Mouse (Mus musculus): ENCODE results near the gene Gm10334.
"Not testable (repeated sequence)": the region's sequence is repeated elsewhere in the genome, so short reads cannot be mapped to it uniquely, and the experiment has no call there.

The Gm10334 gene

DNA sequence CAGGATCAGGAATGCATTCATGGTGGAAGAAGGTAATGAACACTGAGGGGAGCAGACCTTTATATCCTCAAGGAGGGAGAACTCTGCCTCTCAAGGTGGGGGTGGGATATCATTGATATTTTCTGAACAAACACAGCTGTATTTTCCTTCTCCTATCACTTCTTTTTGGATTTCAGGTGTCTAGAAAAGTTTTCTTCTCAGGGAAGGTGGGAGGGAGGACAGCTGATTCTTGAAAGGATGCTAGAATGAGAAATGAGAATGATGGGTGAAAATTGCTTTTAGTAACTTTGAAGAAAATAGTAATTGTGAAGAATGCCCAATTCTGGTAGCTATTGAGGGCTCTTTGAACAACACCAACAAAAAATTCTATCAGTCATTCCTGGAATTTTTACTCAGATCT is at the start of gene Gm10334:
Gene Gm10334 (minus strand): TSS at position 101 of the 400 bp plus-strand sequence.
- DNase-seq (ENCODE audit: low spot score), result not testable (repeated sequence)

DNA sequence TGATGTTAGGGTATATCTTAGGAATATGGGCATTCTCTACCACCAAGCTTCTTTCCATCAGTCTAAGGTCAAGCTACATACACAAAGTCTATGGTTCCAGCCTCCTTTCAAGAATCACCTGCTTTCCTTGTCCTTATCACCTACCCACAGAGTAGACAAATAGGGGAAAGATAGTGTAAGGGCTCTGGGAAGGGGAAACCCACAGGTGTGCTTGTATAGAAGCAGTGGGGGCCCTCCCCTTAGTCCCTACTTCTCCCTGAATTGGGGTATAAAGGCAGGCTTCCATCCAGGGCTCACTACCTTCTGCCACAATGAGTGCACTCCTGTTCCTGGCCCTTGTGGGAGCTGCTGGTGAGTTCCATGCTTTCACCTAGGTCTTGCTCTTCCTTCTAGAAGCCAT is 12.7 kb upstream of the Gm10334 start, which contains the start of gene Prss1:
Gene Prss1 (plus strand): TSS at position 301 of the 400 bp plus-strand sequence.
- not testable (repeated sequence) for DNase-seq (ENCODE audit: low spot score)

DNA sequence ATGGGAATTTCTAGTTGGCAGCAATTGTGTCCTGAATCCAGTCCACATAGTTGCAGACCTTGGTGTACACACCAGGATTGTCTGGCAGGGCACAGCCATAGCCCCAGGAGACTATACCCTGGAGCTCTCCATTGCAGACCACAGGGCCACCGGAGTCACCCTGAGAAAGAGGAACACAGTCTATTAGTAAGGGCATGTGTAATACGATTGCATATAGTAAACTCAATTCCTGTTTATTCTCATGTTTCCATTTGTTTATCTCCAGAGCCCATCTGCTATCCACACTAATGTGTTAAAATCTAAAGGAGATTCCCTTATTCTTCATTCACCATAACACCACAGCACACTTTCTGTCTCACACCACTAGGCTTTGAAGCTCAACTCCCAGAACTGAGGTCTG is 3.7 kb downstream of the Gm10334 start:
- not testable (repeated sequence) for DNase-seq (ENCODE audit: low spot score)

Measured in testis, postnatal 10 days (tissue).